Mouse (Mus musculus): ENCODE results near the gene Fto. TPM values are rescaled to one million over a fixed set of nuclear protein-coding genes. Genes with fewer than 3 reads are reported as not detected.

Fto gene
- total and polyA plus RNA-seq, 3 experiments, result 8.4 to 43.2 (median 15.7) TPM

- DNase-seq (ENCODE audit: extremely low read depth), result no peak
- no peaks in the 10 kb centered on the region for H3K4me1 ChIP-seq (ENCODE audit: control insufficient read depth in 1 of 2, insufficient read depth in 2 of 2)
- dilution Hi-C loops (cut with MboI; ENCODE audit: extremely low pct_ligation_motif_present, extremely low pct_unique_long_range_greater_than_20kb, low sequenced_read_pairs), result no loop called here
- H3K9me3 ChIP-seq (replicated peaks; ENCODE audit: low read length), result no peaks in the 10 kb centered on the region
- H3K36me3 ChIP-seq (replicated peaks in 1 of 2; ENCODE audit: control insufficient read depth in 1 of 2, insufficient read depth in 1 of 2, low read length in 1 of 2), result no peaks in the 10 kb centered on the region
- H3K4me3 ChIP-seq (replicated peaks in 1 of 3; ENCODE audit: low read depth in 2 of 3, low read length in 2 of 3, poor library complexity in 1 of 3), result no peak overlapping the region
- no peak overlapping the region for H3K9ac ChIP-seq (ENCODE audit: insufficient read depth, low read depth)
- no peaks in the 10 kb centered on the region for H3K79me2 ChIP-seq (replicated peaks; ENCODE audit: control insufficient read depth, extremely low read depth, insufficient read depth, poor library complexity, severe bottlenecking)
- TF ChIP-seq TCF12 (IDR thresholded peaks at IDR 0.05; ENCODE audit: low read depth, low read length) (no peak), BHLHE40 (IDR thresholded peaks at IDR 0.05; ENCODE audit: low read depth, low read length) (no peak), MXI1 (IDR thresholded peaks at IDR 0.05; ENCODE audit: low read depth, low read length) (no peak), IRF4 (IDR thresholded peaks at IDR 0.05; ENCODE audit: low read depth, low read length) (no peak), KAT2A (IDR thresholded peaks at IDR 0.05; ENCODE audit: insufficient replicate concordance, low read length) (no peak), JUN (IDR thresholded peaks at IDR 0.05; ENCODE audit: insufficient read depth, low read depth, low read length) (no peak), CTCF (conservative IDR thresholded peaks at IDR 0.05 in 1 of 2, IDR thresholded peaks at IDR 0.05 in 1 of 2; ENCODE audit: low read depth in 2 of 2, low read length in 2 of 2) (no peak), ZKSCAN1 (IDR thresholded peaks at IDR 0.05; ENCODE audit: borderline replicate concordance, low read depth, low read length) (no peak), UBTF (IDR thresholded peaks at IDR 0.05; ENCODE audit: low read depth, low read length) (no peak), GABPA (IDR thresholded peaks at IDR 0.05; ENCODE audit: insufficient replicate concordance, low read depth, low read length) (no peak), MAFK (IDR thresholded peaks at IDR 0.05; ENCODE audit: insufficient replicate concordance, low read length) (no peak), TBP (conservative IDR thresholded peaks at IDR 0.05; ENCODE audit: low read depth, low read length) (no peak), POLR2AphosphoS2 (IDR thresholded peaks at IDR 0.05; ENCODE audit: low read depth, low read length) (no peak), MAZ (IDR thresholded peaks at IDR 0.05; ENCODE audit: low read depth, low read length) (no peak), USF2 (conservative IDR thresholded peaks at IDR 0.05; ENCODE audit: low read depth, low read length) (no peak), ELF1 (IDR thresholded peaks at IDR 0.05; ENCODE audit: low read depth, low read length) (no peak), POLR2A (IDR thresholded peaks at IDR 0.05; ENCODE audit: low read depth, low read length) (no peak)
- in situ Hi-C loops (cut with MboI; ENCODE audit: low pct_ligation_motif_present, low pct_unique_long_range_greater_than_20kb, low sequenced_read_pairs), result no loop called here
- H3K27ac ChIP-seq (ENCODE audit: insufficient read depth, low read depth), result no peak overlapping the region
- no peak overlapping the region for H3K4me2 ChIP-seq (ENCODE audit: insufficient read depth, low read depth, poor library complexity, severe bottlenecking)
- no peaks in the 10 kb centered on the region for H3K27me3 ChIP-seq (replicated peaks)
These were observed 366.8 kb downstream of the Fto start for GRCm38 (mm10) chr8:91680125-91680524.

GRCm38 (mm10) chr8:91684596-91685317 lies 371.4 kb downstream of the Fto start:
- no peak for DNase-seq (ENCODE audit: extremely low read depth)
- H3K79me2 ChIP-seq (replicated peaks; ENCODE audit: control insufficient read depth, extremely low read depth, insufficient read depth, poor library complexity, severe bottlenecking), result no peaks in the 10 kb centered on the region
- H3K4me2 ChIP-seq (ENCODE audit: insufficient read depth, low read depth, poor library complexity, severe bottlenecking), result no peak overlapping the region
- no peaks in the 10 kb centered on the region for H3K36me3 ChIP-seq (replicated peaks in 1 of 2; ENCODE audit: control insufficient read depth in 1 of 2, insufficient read depth in 1 of 2, low read length in 1 of 2)
- no peaks in the 10 kb centered on the region for H3K27me3 ChIP-seq (replicated peaks)
- no peaks in the 10 kb centered on the region for H3K4me1 ChIP-seq (ENCODE audit: control insufficient read depth in 1 of 2, insufficient read depth in 2 of 2)
- H3K27ac ChIP-seq (ENCODE audit: insufficient read depth, low read depth), result no peak overlapping the region
- TF ChIP-seq JUN (IDR thresholded peaks at IDR 0.05; ENCODE audit: insufficient read depth, low read depth, low read length), result no peak
- TF ChIP-seq USF2 (conservative IDR thresholded peaks at IDR 0.05; ENCODE audit: low read depth, low read length), result no peak
- TF ChIP-seq ZNF384 (IDR thresholded peaks at IDR 0.05; ENCODE audit: low read depth, low read length), result no peak
- TF ChIP-seq CTCF (conservative IDR thresholded peaks at IDR 0.05 in 1 of 2, IDR thresholded peaks at IDR 0.05 in 1 of 2; ENCODE audit: low read depth in 2 of 2, low read length in 2 of 2), result no peak
- H3K4me3 ChIP-seq (replicated peaks in 1 of 3; ENCODE audit: low read depth in 2 of 3, low read length in 2 of 3, poor library complexity in 1 of 3), result no peak overlapping the region
- dilution Hi-C loops (cut with MboI; ENCODE audit: extremely low pct_ligation_motif_present, extremely low pct_unique_long_range_greater_than_20kb, low sequenced_read_pairs), result no loop called here
- peaks cover 8% of the 10 kb centered on the region for H3K9me3 ChIP-seq (replicated peaks; ENCODE audit: low read length)
- no peak overlapping the region for H3K9ac ChIP-seq (ENCODE audit: insufficient read depth, low read depth)
- in situ Hi-C loops (cut with MboI; ENCODE audit: low pct_ligation_motif_present, low pct_unique_long_range_greater_than_20kb, low sequenced_read_pairs), result no loop called here

Measured in CH12.LX (cell line).